Comparison of ENCODE assay signal across 23 mouse cellular contexts in genomic region chr15:6560696-6561095, GRCm38 (mm10). TPM values are rescaled to one million over a fixed set of nuclear protein-coding genes. Genes with fewer than 3 reads are reported as not detected.
DNase-seq lines count a peak whose midpoint lies in the region; ATAC-seq and TF ChIP-seq lines count a peak whose summit lies in the region.
"Had no signal": no experiment of that assay in that cellular context is flagged by ENCODE, and none has a peak within 500 bp of the region (broad histone marks: within the 10 kb centered on the region; RNA-seq: fewer than 3 reads in every experiment).

No protein-coding gene starts in this region.

- TF ChIP-seq CTCF in kidney, postnatal 0 days (IDR thresholded peaks at IDR 0.05; ENCODE audit: low read depth): no peak
- no peak for TF ChIP-seq CTCF in testis, adult 2 months (IDR thresholded peaks at IDR 0.05; ENCODE audit: control insufficient read depth, insufficient read depth, insufficient replicate concordance, low read depth, low read length)

- no peak overlapping the region for H3K4me3 ChIP-seq in kidney, postnatal 0 days (replicated peaks; ENCODE audit: low read depth, low read length)
- H3K4me3 ChIP-seq in lung, embryonic 16.5 days (ENCODE audit: low read length): no peak overlapping the region
- peak overlapping the region; percentile 32; the same call in 1 of the 2 replicates for H3K4me3 ChIP-seq in testis, adult 2 months (ENCODE audit: control insufficient read depth, low read depth, low read length)
- H3K4me3 ChIP-seq: embryonic facial prominence, embryonic 13.5 days; forebrain, embryonic 10.5 days; forebrain, embryonic 13.5 days; heart, adult 2 months; heart, embryonic 10.5 days; hindbrain, embryonic 12.5 days; hindbrain, embryonic 15.5 days had no signal

- peak; percentile 36 for DNase-seq in kidney, postnatal 0 days (ENCODE audit: low spot score)
- no peak for DNase-seq in kidney, adult 9 months
- no peak for DNase-seq in lung, postnatal 36 days
- DNase-seq in testis, postnatal 10 days (ENCODE audit: low spot score): no peak
- DNase-seq: adrenal gland, adult 2 months; adrenal gland, postnatal 14 days; cerebellum, adult 11 months; cerebellum, adult 2 months; cerebellum, adult 9-11 months; cerebellum, postnatal 25 days; gastrocnemius, postnatal 10 days; gastrocnemius, postnatal 36 days; heart, adult 2 months had no signal

- no peak for ATAC-seq in kidney, postnatal 0 days (replicated peaks; ENCODE audit: low FRiP score, low read depth)
- peak; percentile 43 for ATAC-seq in lung, embryonic 16.5 days (ENCODE audit: low read depth)
- ATAC-seq: CD4-positive, CD25-positive, alpha-beta regulatory T cell, adult 4 months; forebrain, embryonic 13.5 days; forebrain, embryonic 16.5 days had no signal

- no peak overlapping the region for H3K9ac ChIP-seq in kidney, postnatal 0 days (ENCODE audit: low read depth, low read length)
- H3K9ac ChIP-seq in lung, embryonic 16.5 days (ENCODE audit: low read length): no peak overlapping the region
- H3K9ac ChIP-seq: embryonic facial prominence, embryonic 13.5 days; forebrain, embryonic 13.5 days; hindbrain, embryonic 12.5 days; hindbrain, embryonic 15.5 days had no signal

- H3K27me3 ChIP-seq in kidney, postnatal 0 days (ENCODE audit: insufficient read depth, low read length): no peaks in the 10 kb centered on the region
- no peaks in the 10 kb centered on the region for H3K27me3 ChIP-seq in lung, embryonic 16.5 days (ENCODE audit: control insufficient read depth, insufficient read depth, low read depth, low read length)
- no peaks in the 10 kb centered on the region for H3K27me3 ChIP-seq in testis, adult 2 months (ENCODE audit: control insufficient read depth, insufficient read depth, low read length)
- H3K27me3 ChIP-seq: embryonic facial prominence, embryonic 13.5 days; forebrain, embryonic 13.5 days; hindbrain, embryonic 12.5 days; hindbrain, embryonic 15.5 days had no signal

- no peak overlapping the region for H3K27ac ChIP-seq in kidney, postnatal 0 days
- H3K27ac ChIP-seq in lung, embryonic 16.5 days (ENCODE audit: low read length): no peak overlapping the region
- no peak overlapping the region for H3K27ac ChIP-seq in testis, adult 2 months (ENCODE audit: control insufficient read depth, insufficient read depth, low read depth, low read length)
- H3K27ac ChIP-seq: embryonic facial prominence, embryonic 13.5 days; forebrain, embryonic 10.5 days; forebrain, embryonic 13.5 days; heart, adult 2 months; heart, embryonic 10.5 days; hindbrain, embryonic 12.5 days; hindbrain, embryonic 15.5 days had no signal

- WGBS in kidney, postnatal 0 days: 73% methylated on average over 10 of the region's 10 CpGs
- 47% methylated on average over 10 of the region's 10 CpGs for WGBS in lung, embryonic 16.5 days

- no peak overlapping the region for H3K4me2 ChIP-seq in kidney, postnatal 0 days (ENCODE audit: low read length)
- no peak overlapping the region for H3K4me2 ChIP-seq in lung, embryonic 16.5 days (ENCODE audit: low read depth, low read length)
- H3K4me2 ChIP-seq: embryonic facial prominence, embryonic 13.5 days; forebrain, embryonic 13.5 days; hindbrain, embryonic 12.5 days; hindbrain, embryonic 15.5 days had no signal

- no peaks in the 10 kb centered on the region for H3K9me3 ChIP-seq in kidney, postnatal 0 days (replicated peaks; ENCODE audit: low read length)
- no peaks in the 10 kb centered on the region for H3K9me3 ChIP-seq in lung, embryonic 16.5 days (ENCODE audit: control insufficient read depth, low read length)
- H3K9me3 ChIP-seq: embryonic facial prominence, embryonic 13.5 days; forebrain, embryonic 10.5 days; forebrain, embryonic 13.5 days; heart, embryonic 10.5 days; hindbrain, embryonic 12.5 days; hindbrain, embryonic 15.5 days had no signal

- H3K4me1 ChIP-seq in kidney, postnatal 0 days (replicated peaks; ENCODE audit: insufficient read depth, low read length): no peaks in the 10 kb centered on the region
- peaks cover 9% of the 10 kb centered on the region; the same call in 1 of the 2 replicates for H3K4me1 ChIP-seq in lung, embryonic 16.5 days (replicated peaks; ENCODE audit: control insufficient read depth, insufficient read depth, low read length)
- peaks cover 3% of the 10 kb centered on the region; the same call in 1 of the 2 replicates for H3K4me1 ChIP-seq in testis, adult 2 months (ENCODE audit: control insufficient read depth, insufficient read depth, low read length)
- H3K4me1 ChIP-seq: hindbrain, embryonic 15.5 days had no signal

- no peak for TF ChIP-seq POLR2A in testis, adult 2 months (IDR thresholded peaks at IDR 0.05; ENCODE audit: control insufficient read depth, low read depth, low read length)

- no peaks in the 10 kb centered on the region for H3K36me3 ChIP-seq in kidney, postnatal 0 days (ENCODE audit: insufficient read depth, low read length)
- no peaks in the 10 kb centered on the region for H3K36me3 ChIP-seq in lung, embryonic 16.5 days (ENCODE audit: control insufficient read depth, insufficient read depth, low read length)
- H3K36me3 ChIP-seq in testis, adult 2 months (ENCODE audit: control insufficient read depth, insufficient read depth, low read length): no peaks in the 10 kb centered on the region
- H3K36me3 ChIP-seq: embryonic facial prominence, embryonic 13.5 days; forebrain, embryonic 10.5 days; heart, embryonic 10.5 days; hindbrain, embryonic 12.5 days; hindbrain, embryonic 15.5 days had no signal

RNA-seq across cellular contexts. Expression of gene Fyb, which starts 38.0 kb away (rescaled TPM):
- 4.3 and 4.8 TPM in 2 replicates for polyA plus RNA-seq in kidney, postnatal 0 days (2015; fragmentation: Nextera tagmentation; extraction: Ambion mirVana)
- polyA plus RNA-seq in lung, embryonic 16.5 days (2015; fragmentation: Nextera tagmentation; extraction: Ambion mirVana): 7.9 and 9.2 TPM in 2 replicates
- polyA plus RNA-seq in testis, adult 2 months (2012; rRNA removed): 103 and 120 TPM in 2 replicates

Comparison
In these comparisons a context has a peak if more than half of its experiments do, and no peak if none do; other contexts are left out.
1. RNA of gene Fyb, which starts 38.0 kb away (polyA plus RNA-seq): 103 to 120 TPM in testis, adult 2 months; 7.9 to 9.2 TPM in lung, embryonic 16.5 days and 4.3 to 4.8 TPM in kidney, postnatal 0 days; every median in the first group is over 10 times any median in the second.